Mouse (Mus musculus): ENCODE results near the gene Btc. TPM values are rescaled to one million over a fixed set of nuclear protein-coding genes. Genes with fewer than 3 reads are reported as not detected.

Gene Btc
- total and polyA plus RNA-seq, 3 experiments = 0.09 to 0.12 TPM; not detected in 1

DNA sequence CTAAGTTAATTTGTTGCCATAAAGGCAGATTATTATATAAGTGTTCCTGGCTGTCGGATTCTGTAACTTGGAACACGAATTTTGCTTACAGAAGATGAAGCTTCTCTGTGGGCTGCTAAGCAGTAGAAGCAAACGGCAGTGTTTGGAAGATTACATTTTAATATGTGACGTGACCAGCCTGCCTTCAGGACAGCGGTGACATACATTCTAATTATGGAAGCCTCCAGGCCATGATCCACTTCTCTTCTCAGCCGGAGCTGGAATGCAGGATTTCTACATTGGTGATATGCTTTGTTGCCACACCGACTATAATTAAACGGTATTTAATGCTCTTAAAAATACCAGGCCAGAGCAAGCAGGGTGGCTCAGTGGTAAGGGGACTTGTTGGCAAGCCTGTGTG is 11.0 kb upstream of the Btc start:
- H3K9ac ChIP-seq (ENCODE audit: insufficient read depth, low read depth) = no peak overlapping the region
- no peak overlapping the region for H3K4me2 ChIP-seq (ENCODE audit: insufficient read depth, low read depth, poor library complexity, severe bottlenecking)
- H3K4me3 ChIP-seq (replicated peaks in 1 of 3; ENCODE audit: low read depth in 2 of 3, low read length in 2 of 3, poor library complexity in 1 of 3) = no peak overlapping the region
- H3K27me3 ChIP-seq (replicated peaks) = no peaks in the 10 kb centered on the region
- no peak for DNase-seq (ENCODE audit: extremely low read depth)
- H3K36me3 ChIP-seq (replicated peaks in 1 of 2; ENCODE audit: control insufficient read depth in 1 of 2, insufficient read depth in 1 of 2, low read length in 1 of 2) = no peaks in the 10 kb centered on the region
- H3K27ac ChIP-seq (ENCODE audit: insufficient read depth, low read depth) = no peak overlapping the region
- no peaks in the 10 kb centered on the region for H3K4me1 ChIP-seq (ENCODE audit: control insufficient read depth in 1 of 2, insufficient read depth in 2 of 2)
- dilution Hi-C loops (cut with MboI; ENCODE audit: extremely low pct_ligation_motif_present, extremely low pct_unique_long_range_greater_than_20kb, low sequenced_read_pairs) = no loop called here
- in situ Hi-C loops (cut with MboI; ENCODE audit: low pct_ligation_motif_present, low pct_unique_long_range_greater_than_20kb, low sequenced_read_pairs) = no loop called here
- H3K9me3 ChIP-seq (replicated peaks; ENCODE audit: low read length) = peaks cover 2% of the 10 kb centered on the region
- H3K79me2 ChIP-seq (replicated peaks; ENCODE audit: control insufficient read depth, extremely low read depth, insufficient read depth, poor library complexity, severe bottlenecking) = no peaks in the 10 kb centered on the region
- TF ChIP-seq POLR2AphosphoS2 (IDR thresholded peaks at IDR 0.05; ENCODE audit: low read depth, low read length) = no peak
- TF ChIP-seq NRF1 (IDR thresholded peaks at IDR 0.05; ENCODE audit: low read depth, low read length) = no peak
- no peak for TF ChIP-seq SMC3 (IDR thresholded peaks at IDR 0.05; ENCODE audit: low read depth, low read length)
- TF ChIP-seq MXI1 (IDR thresholded peaks at IDR 0.05; ENCODE audit: low read depth, low read length) = no peak
- no peak for TF ChIP-seq ETS1 (conservative IDR thresholded peaks at IDR 0.05; ENCODE audit: low read depth, low read length)
- TF ChIP-seq ZC3H11A (IDR thresholded peaks at IDR 0.05; ENCODE audit: low read depth, low read length) = no peak
- no peak for TF ChIP-seq USF1 (IDR thresholded peaks at IDR 0.05; ENCODE audit: low read depth, low read length)
- TF ChIP-seq BHLHE40 (IDR thresholded peaks at IDR 0.05; ENCODE audit: low read depth, low read length) = no peak
- no peak for TF ChIP-seq PAX5 (IDR thresholded peaks at IDR 0.05; ENCODE audit: low read length)
- no peak for TF ChIP-seq USF2 (conservative IDR thresholded peaks at IDR 0.05; ENCODE audit: low read depth, low read length)
- no peak for TF ChIP-seq MAZ (IDR thresholded peaks at IDR 0.05; ENCODE audit: low read depth, low read length)

DNA sequence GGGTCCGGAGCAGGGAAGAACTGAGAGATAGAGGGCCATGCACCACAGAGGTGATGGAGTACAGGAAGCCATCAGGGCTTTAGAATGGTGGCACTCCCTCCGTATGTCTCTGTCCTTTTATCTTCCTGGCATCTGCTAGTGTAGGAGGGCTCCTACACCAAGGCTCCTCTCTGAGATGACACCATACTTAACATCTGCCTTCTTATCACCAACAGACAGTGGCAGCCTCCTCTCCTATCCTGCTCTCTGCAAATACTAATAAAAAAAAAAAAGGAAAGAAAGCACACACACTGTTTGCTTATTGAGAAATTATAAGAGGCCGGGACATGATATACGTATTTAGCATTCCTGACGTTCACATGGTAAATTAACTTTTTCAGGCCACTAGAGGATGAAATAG is 1.5 kb upstream of the Btc start:
- Histone ChIP-seq H3K9ac (ENCODE audit: insufficient read depth, low read depth) (no peak overlapping the region), H3K4me2 (ENCODE audit: insufficient read depth, low read depth, poor library complexity, severe bottlenecking) (no peak overlapping the region), H3K9me3 (replicated peaks; ENCODE audit: low read length) (no peaks in the 10 kb centered on the region), H3K27ac (ENCODE audit: insufficient read depth, low read depth) (no peak overlapping the region), H3K4me1 (ENCODE audit: control insufficient read depth in 1 of 2, insufficient read depth in 2 of 2) (peaks cover 2 to 12% of the 10 kb centered on the region in 2 experiments; a peak in 3 of 4 replicates), H3K79me2 (replicated peaks; ENCODE audit: control insufficient read depth, extremely low read depth, insufficient read depth, poor library complexity, severe bottlenecking) (no peaks in the 10 kb centered on the region), H3K4me3 (replicated peaks in 1 of 3; ENCODE audit: low read depth in 2 of 3, low read length in 2 of 3, poor library complexity in 1 of 3) (no peak overlapping the region), H3K27me3 (replicated peaks) (no peaks in the 10 kb centered on the region), H3K36me3 (replicated peaks in 1 of 2; ENCODE audit: control insufficient read depth in 1 of 2, insufficient read depth in 1 of 2, low read length in 1 of 2) (no peaks in the 10 kb centered on the region)
- dilution Hi-C loops (cut with MboI; ENCODE audit: extremely low pct_ligation_motif_present, extremely low pct_unique_long_range_greater_than_20kb, low sequenced_read_pairs) = no loop called here
- in situ Hi-C loops (cut with MboI; ENCODE audit: low pct_ligation_motif_present, low pct_unique_long_range_greater_than_20kb, low sequenced_read_pairs) = no loop called here
- TF ChIP-seq NRF1 (IDR thresholded peaks at IDR 0.05; ENCODE audit: low read depth, low read length) (no peak), CHD1 (IDR thresholded peaks at IDR 0.05; ENCODE audit: low read depth, low read length) (no peak), POLR2A (IDR thresholded peaks at IDR 0.05; ENCODE audit: low read depth, low read length) (no peak), MXI1 (IDR thresholded peaks at IDR 0.05; ENCODE audit: low read depth, low read length) (no peak), ETS1 (conservative IDR thresholded peaks at IDR 0.05; ENCODE audit: low read depth, low read length) (no peak), TCF12 (IDR thresholded peaks at IDR 0.05; ENCODE audit: low read depth, low read length) (no peak), RCOR1 (conservative IDR thresholded peaks at IDR 0.05; ENCODE audit: low read depth, low read length) (no peak), EP300 (IDR thresholded peaks at IDR 0.05; ENCODE audit: low read length) (no peak), BHLHE40 (IDR thresholded peaks at IDR 0.05; ENCODE audit: low read depth, low read length) (no peak), JUN (IDR thresholded peaks at IDR 0.05; ENCODE audit: insufficient read depth, low read depth, low read length) (no peak), KAT2A (IDR thresholded peaks at IDR 0.05; ENCODE audit: insufficient replicate concordance, low read length) (no peak), ZNF384 (IDR thresholded peaks at IDR 0.05; ENCODE audit: low read depth, low read length) (no peak), GABPA (IDR thresholded peaks at IDR 0.05; ENCODE audit: insufficient replicate concordance, low read depth, low read length) (no peak), USF1 (IDR thresholded peaks at IDR 0.05; ENCODE audit: low read depth, low read length) (no peak), MAZ (IDR thresholded peaks at IDR 0.05; ENCODE audit: low read depth, low read length) (no peak), NELFE (IDR thresholded peaks at IDR 0.05; ENCODE audit: low read depth, low read length) (no peak), UBTF (IDR thresholded peaks at IDR 0.05; ENCODE audit: low read depth, low read length) (no peak), MAFK (IDR thresholded peaks at IDR 0.05; ENCODE audit: insufficient replicate concordance, low read length) (no peak), HCFC1 (IDR thresholded peaks at IDR 0.05; ENCODE audit: low read depth, low read length) (no peak)
- DNase-seq (ENCODE audit: extremely low read depth) = no peak
